Mouse (Mus musculus) liver, adult (tissue): ENCODE measurements around the gene Clcnkb.

Experiments used
- GATA4 ChIP-seq: IDR thresholded peaks from 2 replicates; pipeline ENCODE4 v1.6.1; 2014; ENCODE audit warnings: mild to moderate bottlenecking, low read length; ENCODE audit not compliant: insufficient replicate concordance

Clcnkb gene

DNA sequence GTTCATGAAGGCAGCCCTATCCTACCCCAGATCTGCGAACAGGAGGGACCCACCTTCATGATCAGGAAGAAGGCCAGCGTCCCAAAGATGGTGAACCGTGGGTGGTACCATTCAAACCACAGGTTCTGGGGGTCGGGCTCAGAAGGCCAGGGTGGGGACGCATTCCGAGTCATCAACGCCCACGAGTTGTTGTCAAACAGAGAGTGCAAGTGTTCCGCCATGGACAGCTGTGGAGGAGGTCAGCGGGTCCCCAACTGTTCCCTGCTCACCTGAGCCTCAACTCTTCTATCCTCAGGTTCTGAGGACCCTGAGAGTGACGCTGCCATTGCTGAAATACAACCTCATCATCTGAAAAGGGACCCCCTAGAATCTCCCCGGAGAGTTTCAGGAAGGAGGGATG lies 24.5 kb downstream of the Clcnkb start:
- no peak for TF ChIP-seq GATA4

DNA sequence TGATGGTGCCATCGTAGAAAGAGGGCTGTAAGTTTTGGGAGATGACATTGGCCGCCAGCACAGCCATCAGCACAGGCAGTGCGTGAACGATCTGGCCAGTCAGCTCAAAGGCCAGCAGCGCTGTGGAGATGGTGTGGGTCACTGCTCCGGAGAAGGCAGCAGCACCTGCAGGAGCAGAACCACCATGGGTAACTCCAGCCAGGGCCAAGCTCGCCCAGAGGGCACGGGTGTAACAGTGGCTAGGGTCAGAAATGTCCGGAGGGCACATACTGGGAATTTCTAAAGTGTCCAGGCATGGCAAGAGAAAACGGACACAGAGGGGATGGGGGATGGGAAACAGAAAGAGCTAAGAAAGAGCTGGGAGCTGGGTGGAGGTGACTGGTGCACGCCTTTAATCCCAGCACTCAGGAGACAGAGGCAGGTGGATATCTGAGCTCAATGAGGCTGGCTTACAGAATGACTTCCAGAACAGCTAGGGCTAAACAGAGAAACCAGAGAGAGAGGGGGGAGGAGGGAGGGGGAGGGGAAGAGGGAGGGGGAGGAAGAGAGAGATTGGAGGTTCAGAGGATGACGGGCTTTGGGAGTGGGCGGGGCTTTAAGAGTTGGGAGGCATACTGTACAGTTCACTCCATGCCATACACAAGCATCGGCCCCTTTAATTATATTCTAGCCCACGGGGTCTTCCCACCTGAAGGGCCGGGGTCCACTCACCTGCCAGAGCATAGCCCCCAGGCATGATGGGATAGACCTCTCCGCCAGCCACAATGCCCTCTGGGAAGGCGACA lies 26.3 kb downstream of the Clcnkb start:
- no peak for TF ChIP-seq GATA4

DNA sequence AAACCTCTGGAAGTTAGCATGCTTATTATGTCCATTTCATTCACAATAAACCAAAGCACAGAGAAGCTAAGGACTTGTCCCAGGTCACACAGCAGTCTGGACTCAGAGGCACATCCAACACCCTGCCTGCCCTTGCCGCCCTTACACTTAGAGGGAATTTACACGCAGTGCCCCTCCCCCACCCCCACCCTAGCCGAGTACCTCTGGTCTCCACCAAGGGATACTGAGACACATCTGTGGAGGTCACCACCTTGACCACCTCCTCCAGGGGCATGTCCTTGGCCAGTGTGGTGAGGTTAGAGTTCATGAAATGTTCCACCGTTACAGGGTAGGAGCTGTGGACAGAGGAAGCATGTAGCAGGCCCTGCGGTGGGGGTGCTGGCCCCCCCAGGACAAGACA lies 27.9 kb downstream of the Clcnkb start:
- TF ChIP-seq GATA4, result no peak

DNA sequence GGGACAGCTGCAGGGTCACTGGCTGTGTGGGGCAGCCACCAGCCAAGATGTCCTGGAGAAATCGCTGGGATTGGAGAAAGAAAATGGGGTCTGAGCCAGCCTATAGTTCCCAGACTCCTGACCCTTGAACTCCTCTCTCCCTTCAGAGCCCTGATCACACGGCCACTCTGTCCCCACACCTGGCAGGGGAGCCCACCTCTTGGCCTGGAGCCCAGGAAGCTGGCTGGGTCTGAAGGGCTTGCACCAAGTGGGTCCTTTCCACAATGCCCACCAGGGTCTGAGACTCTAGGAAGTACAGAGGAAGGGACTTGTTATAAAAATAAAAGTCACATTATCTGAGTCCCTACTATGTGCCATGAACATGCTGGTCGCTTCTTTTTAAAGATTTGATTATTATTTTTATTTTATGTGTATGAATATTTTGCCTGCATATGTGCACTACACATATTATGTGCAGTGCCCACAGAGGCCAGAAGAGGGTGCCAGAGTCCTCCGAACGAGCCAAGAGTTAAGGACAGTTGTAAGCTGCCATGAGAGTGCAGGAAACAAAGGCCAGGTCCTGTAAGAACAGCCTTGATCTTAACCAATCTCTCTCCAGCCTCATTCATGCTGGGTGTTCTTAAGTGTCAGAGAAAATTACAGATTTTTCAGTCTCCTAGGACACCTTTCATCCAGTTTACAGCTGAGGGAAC lies 28.6 kb downstream of the Clcnkb start:
- no peak for TF ChIP-seq GATA4

DNA sequence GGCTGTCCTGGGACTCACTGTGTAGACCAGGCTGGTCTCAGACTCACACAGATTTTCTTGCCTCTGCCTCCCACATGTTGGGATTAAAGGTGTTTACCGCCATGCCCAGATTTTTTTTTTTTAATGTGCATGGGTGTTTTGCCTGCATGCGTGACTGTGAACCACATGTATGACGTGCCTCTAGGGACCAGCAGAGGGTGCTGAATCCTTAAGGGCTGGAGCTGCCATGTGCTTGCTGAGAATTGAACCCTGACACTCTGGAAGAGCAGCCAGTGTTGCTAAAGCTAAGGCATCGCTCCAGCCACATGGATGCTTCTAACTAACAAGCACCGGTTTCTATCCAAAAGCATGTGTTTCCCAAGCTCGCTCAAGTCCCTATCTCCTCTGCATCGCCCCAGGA lies 29.7 kb downstream of the Clcnkb start:
- no peak for TF ChIP-seq GATA4

DNA sequence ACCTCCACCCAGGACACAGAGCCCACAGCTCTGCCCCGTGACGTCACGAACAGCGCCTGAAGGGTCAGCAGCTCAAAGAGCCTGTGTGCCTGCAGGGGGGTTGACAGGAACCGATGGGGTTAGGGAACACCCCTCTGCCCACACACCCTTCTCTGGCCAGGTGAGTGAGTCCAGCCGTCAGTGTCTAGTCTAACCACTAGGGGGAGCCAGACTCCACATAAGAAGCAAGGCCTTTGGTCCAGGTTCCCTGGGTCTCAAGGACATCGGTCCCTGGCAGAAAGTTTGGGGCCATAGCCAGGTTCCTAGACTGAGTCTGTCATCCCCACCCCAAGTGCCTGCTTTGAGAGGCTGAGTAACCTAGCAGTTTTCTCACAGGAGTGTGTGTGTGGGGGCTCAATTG lies 30.5 kb downstream of the Clcnkb start:
- no peak for TF ChIP-seq GATA4

DNA sequence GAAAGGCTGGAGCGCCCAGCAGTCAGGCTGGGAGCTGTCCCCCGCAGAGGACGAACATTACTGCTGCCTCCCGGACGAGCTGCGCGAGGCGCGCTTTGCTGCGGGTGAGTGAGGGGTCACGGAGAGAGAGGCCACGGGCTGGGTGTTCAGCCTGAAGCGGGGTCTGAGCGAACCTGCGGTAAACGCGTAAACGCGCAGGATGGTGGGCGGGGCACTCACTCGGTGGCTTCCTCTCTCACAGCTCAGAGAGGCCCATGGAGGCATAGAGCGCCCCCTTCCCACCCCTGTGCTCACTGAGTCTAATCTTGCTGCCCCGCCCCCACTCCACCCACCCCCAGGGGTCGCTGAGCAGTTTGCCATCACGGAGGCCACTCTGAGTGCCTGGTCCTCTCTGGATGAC lies 33.4 kb downstream of the Clcnkb start:
- TF ChIP-seq GATA4, result no peak

DNA sequence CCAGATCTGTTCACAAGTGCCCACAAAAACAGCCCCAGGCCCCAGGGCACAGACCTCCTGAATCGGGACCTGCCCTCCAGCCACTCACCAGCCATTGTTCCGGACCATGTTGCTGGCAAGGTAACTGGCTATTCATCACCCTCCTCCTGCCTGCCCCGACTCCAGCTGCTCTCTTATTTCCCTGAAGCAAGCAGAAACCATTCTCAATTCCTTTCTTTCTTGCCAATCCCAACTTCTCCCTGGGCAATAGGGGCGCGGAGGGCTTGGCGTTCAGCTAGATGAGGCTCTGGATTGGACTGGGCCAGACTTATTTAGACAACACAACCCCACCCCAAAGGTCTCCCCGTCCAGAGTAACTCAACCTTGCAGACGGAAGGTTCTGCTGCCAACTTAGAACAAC lies 36.1 kb downstream of the Clcnkb start:
- no peak for TF ChIP-seq GATA4

DNA sequence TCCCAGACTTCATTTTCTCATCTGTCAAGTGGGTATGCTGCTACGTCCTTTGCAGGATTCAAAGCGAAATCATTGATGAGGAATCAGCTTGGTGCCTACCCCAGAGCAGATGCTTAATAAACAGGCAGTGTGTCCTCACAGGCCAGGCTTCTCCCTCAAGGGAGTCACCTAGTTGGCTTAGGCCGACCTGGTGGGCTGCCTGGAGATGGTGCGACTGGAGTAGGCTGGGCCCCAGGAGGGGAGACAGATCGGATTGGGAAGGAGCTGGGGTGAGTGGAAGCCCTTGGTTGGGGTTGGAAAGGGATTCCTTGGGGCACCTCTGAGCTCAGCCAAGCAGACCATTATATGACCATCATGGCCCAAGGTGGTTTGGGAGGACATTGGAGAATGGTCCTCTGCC lies 43.4 kb downstream of the Clcnkb start:
- TF ChIP-seq GATA4, result no peak

DNA sequence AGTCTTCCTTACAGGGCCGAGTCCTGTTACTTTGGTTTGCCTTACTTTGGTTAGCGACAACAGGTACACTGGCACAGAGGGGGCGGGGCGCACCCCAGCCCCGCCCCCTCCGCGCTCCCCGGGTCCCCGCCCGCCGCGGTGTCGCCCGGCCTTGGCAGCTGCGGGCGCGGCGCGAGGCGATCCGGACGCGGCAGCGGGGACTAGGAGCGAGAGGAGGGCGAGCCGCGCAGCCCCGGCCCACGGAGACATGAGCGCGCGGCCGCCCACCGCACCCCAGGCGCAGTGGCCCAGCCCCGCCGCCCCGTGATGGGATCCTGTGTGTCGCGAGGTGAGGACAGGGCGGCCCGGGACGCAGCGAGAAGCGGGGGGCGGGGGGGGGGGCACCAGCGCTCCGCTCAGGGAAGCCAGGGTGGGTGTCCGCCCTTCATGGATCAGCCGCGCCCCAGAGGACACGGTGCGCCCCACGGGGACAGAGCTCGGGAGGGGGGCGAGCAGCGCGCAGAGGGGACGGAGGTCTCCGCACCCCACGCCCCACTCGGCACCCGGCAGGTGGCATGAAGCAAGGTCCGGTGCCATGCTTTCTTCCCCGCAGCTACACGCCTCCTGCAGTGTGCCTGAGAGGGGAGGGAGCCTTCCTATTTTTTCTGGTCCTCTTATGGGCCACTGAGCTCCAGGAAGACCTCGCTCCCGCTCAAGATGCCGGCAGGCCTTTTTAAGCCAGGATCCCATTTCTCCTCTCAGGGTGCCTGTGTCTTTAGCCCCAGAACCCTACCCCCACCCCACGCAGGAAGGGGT lies 47.6 kb downstream of the Clcnkb start, which contains the start of gene Fam131c:
Gene Fam131c, plus strand, starts transcription at position 224 of the 795 bp plus-strand sequence.
- TF ChIP-seq GATA4, result no peak

DNA sequence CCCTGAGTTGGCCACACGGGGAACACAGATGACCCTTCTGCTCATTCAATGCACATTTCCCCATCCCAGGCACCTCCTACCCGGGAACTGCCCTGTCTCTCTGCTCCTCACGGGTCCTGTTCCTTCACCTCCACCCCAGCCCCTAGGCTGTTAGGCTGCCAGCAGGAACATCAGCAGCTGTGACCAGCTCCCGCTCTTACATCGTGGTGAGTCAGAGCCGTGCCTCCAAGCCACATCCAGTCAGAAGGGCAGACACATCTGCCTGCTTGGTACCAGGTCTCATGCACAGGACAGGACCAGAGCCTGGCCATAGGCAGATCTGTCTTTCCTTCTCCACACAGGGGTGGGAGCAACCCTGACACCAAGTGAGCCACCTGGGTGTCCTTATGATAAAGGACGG lies 49.9 kb downstream of the Clcnkb start:
- no peak for TF ChIP-seq GATA4

DNA sequence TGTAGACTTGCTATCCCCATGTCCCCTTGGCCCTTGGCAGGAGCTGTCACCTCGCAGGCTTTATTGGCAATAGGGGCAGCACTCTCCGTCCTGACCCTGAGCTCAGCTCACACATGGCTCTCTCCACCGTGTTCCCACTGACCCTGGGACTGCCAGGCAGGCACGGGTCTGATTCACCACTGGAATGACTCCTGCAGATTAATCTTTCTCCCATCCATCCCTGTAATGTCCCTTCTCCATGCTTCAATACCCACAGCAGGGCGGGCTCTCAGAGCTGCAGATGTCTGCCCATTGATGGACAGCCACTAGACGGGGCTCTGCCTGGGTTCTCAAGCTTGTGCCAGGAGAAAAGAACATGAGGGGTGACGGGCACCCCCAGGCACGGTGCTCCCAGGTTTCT lies 50.7 kb downstream of the Clcnkb start:
- TF ChIP-seq GATA4, result no peak

DNA sequence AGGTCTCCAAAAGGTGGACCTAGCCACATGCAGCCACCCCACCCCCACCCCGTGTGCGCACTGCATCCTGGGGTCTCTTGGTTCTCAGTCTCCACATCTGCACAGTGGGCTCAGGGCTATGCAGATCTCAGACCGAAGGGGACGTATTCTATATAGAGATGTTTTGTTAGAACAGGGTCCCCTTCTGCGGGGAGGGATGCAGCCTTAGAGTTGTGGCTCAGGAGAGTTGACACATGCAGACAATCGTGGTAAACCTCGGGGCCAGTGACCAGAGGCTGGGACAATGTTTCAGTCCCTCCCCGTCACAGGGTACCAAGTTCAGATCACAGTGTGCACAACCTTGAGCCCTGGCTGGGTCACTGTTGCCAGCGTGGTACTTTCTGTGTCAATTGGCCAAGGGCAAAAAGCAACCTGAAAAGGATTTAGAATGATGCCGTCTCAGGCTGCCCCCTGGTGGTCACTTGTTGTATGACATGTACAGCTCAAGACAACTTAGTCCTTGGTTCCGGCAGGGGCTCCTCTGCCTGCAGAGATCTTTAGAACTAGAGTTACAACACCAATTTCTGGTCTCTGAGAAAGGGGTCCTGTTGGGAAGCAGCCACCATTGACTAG lies 52.8 kb downstream of the Clcnkb start:
- TF ChIP-seq GATA4, result no peak

DNA sequence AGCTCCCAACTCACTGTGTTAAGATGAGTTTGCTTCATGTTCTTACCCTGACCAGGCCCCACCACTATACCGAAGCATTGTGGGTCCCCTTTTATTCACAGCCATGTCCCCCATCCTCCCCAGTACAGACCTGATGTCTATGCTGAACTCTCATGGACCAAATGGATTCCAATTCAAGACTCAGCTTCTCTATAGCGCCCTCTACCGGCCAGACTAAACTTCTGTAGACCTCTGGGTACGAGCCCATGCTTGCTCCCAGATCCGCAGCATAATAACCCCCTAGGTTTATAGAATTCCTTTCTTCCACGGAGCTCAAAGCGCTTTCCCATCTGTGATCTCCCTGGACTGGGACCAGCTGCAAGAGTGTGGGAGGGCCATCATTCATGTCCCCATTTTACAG lies 55.0 kb downstream of the Clcnkb start:
- no peak for TF ChIP-seq GATA4

DNA sequence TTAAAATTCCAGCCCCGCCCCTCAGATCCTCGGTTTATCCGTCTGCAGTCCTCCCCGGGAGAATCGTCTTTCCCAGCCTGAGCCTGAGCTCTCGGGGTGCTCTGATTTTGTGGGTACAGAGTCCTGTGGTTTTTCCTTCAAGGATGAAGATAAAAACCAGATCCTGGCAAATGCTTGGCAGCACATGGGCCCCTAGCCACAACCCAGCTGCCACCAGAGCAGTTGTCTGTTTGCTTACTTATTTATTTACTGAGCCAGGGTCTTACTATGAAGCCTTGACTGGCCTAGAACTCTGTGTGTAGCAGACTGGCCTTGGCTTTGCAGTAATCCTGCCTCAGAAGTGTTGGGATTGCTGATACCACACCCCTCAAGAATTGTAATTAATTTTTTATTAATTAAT lies 56.6 kb downstream of the Clcnkb start:
- TF ChIP-seq GATA4, result no peak
